Mouse (Mus musculus): ENCODE results near the gene Fggy. TPM values are rescaled to one million over a fixed set of nuclear protein-coding genes. Genes with fewer than 3 reads are reported as not detected.

Fggy gene
- polyA plus RNA-seq, 1 experiment: 19.0 TPM

DNA sequence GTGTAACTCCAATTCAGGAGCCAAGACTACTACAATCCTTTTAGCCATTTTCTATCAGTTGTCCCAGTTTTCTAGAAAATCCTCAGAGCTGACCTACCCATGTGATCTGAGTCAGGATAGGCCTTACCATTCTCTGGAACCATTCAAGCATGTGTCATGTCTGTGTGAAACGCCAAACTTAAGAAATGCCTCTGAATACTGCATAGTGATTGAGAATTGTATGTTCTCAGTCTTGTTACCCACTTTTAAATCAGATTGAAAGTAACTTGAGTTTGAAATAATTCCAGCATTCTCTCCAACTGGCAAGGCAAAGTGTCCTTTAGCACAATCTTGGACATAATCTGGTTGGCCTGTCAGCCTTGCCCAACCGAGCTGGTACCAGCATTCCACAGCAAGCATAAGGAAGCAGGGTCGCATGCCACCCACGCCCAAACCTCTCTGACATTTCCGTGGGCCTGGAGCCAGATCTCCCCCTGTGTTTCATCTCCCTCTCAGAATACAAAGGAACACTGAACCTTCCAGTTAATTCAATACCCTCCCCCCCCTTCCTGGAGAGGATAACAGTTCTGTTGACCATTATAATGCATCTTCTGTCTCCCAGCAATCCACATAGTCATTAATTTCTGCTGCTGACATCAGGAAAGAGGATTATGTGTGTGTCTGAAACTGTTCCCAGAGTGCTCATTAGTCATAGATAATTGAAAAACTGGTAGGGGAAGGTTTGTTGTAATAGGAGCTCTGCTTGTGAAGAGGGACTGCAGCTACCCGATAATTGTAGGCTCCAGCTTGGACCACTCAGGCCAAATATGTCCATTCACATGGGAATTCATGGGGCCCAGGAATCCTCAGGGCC, 176.3 kb downstream of the Fggy start:
- peaks cover 5% of the 10 kb centered on the region for H3K4me1 ChIP-seq (ENCODE audit: control insufficient read depth, insufficient read depth, low read length)
- no peak overlapping the region for H3K4me3 ChIP-seq (ENCODE audit: insufficient read depth, low read length)
- TF ChIP-seq POLR2A (IDR thresholded peaks at IDR 0.05; ENCODE audit: borderline replicate concordance, low read depth, low read length): no peak
- TF ChIP-seq CTCF (IDR thresholded peaks at IDR 0.05; ENCODE audit: low read depth, low read length): no peak
- H3K27ac ChIP-seq (ENCODE audit: insufficient read depth, low read depth, low read length): no peak overlapping the region

DNA sequence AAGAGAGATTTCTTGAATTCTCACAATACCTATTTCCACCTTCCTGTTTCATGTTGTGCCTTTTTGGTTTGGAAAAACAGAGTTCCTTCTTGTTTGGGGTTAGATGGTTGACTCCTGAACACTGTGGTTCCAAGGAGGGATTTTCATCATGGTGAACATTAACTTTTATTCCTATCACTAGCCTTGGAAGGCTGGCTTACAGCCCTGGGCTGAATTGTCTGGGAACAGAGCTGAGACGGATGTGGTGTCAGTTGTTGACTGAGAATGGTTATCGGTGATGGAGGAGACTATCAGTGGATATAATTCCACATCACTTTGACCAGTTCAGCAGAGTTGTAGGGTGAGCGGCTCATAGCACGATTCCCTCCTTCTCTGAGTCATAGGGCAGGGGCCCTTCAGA, 178.7 kb downstream of the Fggy start:
- no peak overlapping the region for H3K4me3 ChIP-seq (ENCODE audit: insufficient read depth, low read length)
- no peak overlapping the region for H3K27ac ChIP-seq (ENCODE audit: insufficient read depth, low read depth, low read length)
- peaks cover 5% of the 10 kb centered on the region for H3K4me1 ChIP-seq (ENCODE audit: control insufficient read depth, insufficient read depth, low read length)
- TF ChIP-seq CTCF (IDR thresholded peaks at IDR 0.05; ENCODE audit: low read depth, low read length) (no peak), POLR2A (IDR thresholded peaks at IDR 0.05; ENCODE audit: borderline replicate concordance, low read depth, low read length) (no peak)

DNA sequence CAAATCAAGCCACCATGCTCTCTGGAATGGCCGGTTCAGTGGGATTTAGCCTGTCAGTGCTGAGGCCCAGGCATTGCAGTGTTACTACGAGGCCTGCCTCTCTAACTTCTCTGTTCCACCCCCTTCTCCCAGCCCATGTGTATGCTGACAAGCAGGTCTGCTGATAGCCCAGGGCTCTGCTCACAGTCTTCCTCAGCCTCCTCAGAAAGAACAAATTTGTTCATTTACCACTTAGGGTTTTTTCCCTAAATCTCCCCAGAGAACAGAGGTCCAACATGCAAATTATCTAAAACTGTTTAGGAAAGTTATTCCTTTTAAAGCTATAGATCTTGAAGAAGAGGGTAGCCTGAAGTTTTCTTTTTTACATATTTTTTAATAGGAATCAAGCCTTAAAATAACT, 179.4 kb downstream of the Fggy start:
- H3K27ac ChIP-seq (ENCODE audit: insufficient read depth, low read depth, low read length): no peak overlapping the region
- no peak overlapping the region for H3K4me3 ChIP-seq (ENCODE audit: insufficient read depth, low read length)
- no peak for TF ChIP-seq CTCF (IDR thresholded peaks at IDR 0.05; ENCODE audit: low read depth, low read length)
- no peak for TF ChIP-seq POLR2A (IDR thresholded peaks at IDR 0.05; ENCODE audit: borderline replicate concordance, low read depth, low read length)
- peaks cover 5% of the 10 kb centered on the region for H3K4me1 ChIP-seq (ENCODE audit: control insufficient read depth, insufficient read depth, low read length)

DNA sequence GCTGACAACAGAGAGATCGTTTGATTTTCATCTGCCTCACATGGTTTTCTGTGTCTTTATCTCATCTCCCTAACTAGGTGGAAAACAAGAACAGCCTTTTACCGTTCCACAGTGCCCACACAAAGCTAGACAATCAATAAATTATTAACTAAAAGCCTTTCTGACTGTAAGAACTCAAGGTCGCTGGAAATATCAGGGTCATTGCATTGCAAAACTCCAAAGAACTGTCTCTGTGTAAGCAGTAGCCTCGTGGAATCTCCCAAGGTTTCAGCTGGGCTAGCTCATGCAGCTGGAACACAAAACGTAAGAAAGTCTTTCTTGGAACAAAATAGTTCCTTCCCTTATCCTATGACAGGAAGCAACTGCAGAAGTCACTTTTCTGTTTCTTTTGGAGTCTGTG, 180.9 kb downstream of the Fggy start:
- H3K27ac ChIP-seq (ENCODE audit: insufficient read depth, low read depth, low read length): no peak overlapping the region
- peaks cover 5% of the 10 kb centered on the region for H3K4me1 ChIP-seq (ENCODE audit: control insufficient read depth, insufficient read depth, low read length)

GRCm38 (mm10) chr4:95738725-95739124, 181.4 kb downstream of the Fggy start:
- no peak for TF ChIP-seq CTCF (IDR thresholded peaks at IDR 0.05; ENCODE audit: low read depth, low read length)
- TF ChIP-seq POLR2A (IDR thresholded peaks at IDR 0.05; ENCODE audit: borderline replicate concordance, low read depth, low read length): no peak
- no peak overlapping the region for H3K4me3 ChIP-seq (ENCODE audit: insufficient read depth, low read length)
- peaks cover 5% of the 10 kb centered on the region for H3K4me1 ChIP-seq (ENCODE audit: control insufficient read depth, insufficient read depth, low read length)
- H3K27ac ChIP-seq (ENCODE audit: insufficient read depth, low read depth, low read length): no peak overlapping the region

More for the DNA sequence above, 180.9 kb downstream of the Fggy start:
- no peak for TF ChIP-seq POLR2A (IDR thresholded peaks at IDR 0.05; ENCODE audit: borderline replicate concordance, low read depth, low read length)
- no peak for TF ChIP-seq CTCF (IDR thresholded peaks at IDR 0.05; ENCODE audit: low read depth, low read length)
- H3K4me3 ChIP-seq (ENCODE audit: insufficient read depth, low read length): no peak overlapping the region

- Histone ChIP-seq H3K4me1 (ENCODE audit: control insufficient read depth, insufficient read depth, low read length) (peaks cover 5% of the 10 kb centered on the region), H3K4me3 (ENCODE audit: insufficient read depth, low read length) (no peak overlapping the region), H3K27ac (ENCODE audit: insufficient read depth, low read depth, low read length) (no peak overlapping the region)
- TF ChIP-seq POLR2A (IDR thresholded peaks at IDR 0.05; ENCODE audit: borderline replicate concordance, low read depth, low read length): no peak
- no peak for TF ChIP-seq CTCF (IDR thresholded peaks at IDR 0.05; ENCODE audit: low read depth, low read length)
These were observed 183.9 kb downstream of the Fggy start for GRCm38 (mm10) chr4:95741115-95741734.

DNA sequence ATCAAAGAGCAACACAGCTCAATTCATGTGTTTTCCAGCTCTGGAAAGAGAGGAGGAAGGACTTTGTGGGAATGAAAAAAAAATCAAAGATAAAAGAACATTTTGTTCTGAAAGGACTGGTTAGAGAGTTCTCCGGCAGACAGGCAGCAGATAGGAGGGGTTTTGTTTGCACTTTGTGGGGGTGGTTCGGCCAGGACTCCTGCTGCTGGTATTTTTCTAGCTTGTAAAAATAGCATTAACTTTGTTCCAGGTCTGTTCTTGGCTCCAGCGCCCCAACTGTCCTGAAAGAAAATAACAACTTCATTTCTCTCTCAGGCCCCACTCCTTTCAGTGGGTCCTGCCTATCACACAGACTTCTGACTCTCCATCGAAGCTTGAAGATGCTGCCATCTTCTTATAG, 185.7 kb downstream of the Fggy start:
- Histone ChIP-seq H3K4me3 (ENCODE audit: insufficient read depth, low read length) (no peak overlapping the region), H3K27ac (ENCODE audit: insufficient read depth, low read depth, low read length) (no peak overlapping the region), H3K4me1 (ENCODE audit: control insufficient read depth, insufficient read depth, low read length) (peaks cover 5% of the 10 kb centered on the region)
- TF ChIP-seq CTCF (IDR thresholded peaks at IDR 0.05; ENCODE audit: low read depth, low read length): no peak
- TF ChIP-seq POLR2A (IDR thresholded peaks at IDR 0.05; ENCODE audit: borderline replicate concordance, low read depth, low read length): no peak

GRCm38 (mm10) chr4:95746954-95747353, 189.6 kb downstream of the Fggy start:
- no peak for TF ChIP-seq POLR2A (IDR thresholded peaks at IDR 0.05; ENCODE audit: borderline replicate concordance, low read depth, low read length)
- H3K4me3 ChIP-seq (ENCODE audit: insufficient read depth, low read length): no peak overlapping the region
- no peaks in the 10 kb centered on the region for H3K4me1 ChIP-seq (ENCODE audit: control insufficient read depth, insufficient read depth, low read length)
- no peak overlapping the region for H3K27ac ChIP-seq (ENCODE audit: insufficient read depth, low read depth, low read length)

DNA sequence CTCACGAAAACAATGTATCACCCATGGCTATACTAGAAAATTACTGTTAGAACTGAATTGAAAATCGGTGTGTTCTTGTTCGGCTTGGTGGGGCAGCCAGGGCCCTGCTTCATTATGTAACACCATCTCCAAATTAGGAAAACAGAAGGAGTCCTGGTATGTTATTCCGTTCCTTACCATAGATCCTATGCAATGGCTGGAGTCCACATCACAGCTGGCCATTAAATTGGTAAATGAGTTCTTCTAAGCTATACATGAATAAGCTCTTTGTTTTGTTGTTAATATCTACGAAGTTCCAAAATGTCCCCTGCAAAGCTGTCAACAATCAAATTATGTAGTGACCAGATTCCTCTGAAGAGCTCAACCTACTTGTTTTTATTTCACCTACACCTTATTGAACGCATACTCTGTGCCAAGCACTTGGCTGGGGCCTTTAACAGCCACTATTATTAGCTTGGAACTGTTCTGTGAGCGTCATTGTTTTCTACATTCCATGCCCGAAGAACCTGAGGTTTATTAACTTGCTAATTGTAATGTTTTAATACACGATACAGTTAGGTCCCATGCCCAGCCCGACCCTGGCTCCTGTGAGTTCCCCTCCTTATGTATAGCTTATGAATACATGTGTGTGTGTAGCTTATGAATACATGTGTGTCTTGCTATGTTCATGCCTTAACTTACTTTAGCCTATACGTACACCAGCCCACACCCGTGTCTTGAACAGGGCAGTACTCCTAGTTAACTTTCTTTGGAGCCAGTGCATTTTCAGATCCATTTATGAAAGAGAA, 190.3 kb downstream of the Fggy start:
- Histone ChIP-seq H3K4me3 (ENCODE audit: insufficient read depth, low read length) (no peak overlapping the region), H3K4me1 (ENCODE audit: control insufficient read depth, insufficient read depth, low read length) (no peaks in the 10 kb centered on the region), H3K27ac (ENCODE audit: insufficient read depth, low read depth, low read length) (no peak overlapping the region)
- TF ChIP-seq CTCF (IDR thresholded peaks at IDR 0.05; ENCODE audit: low read depth, low read length) (no peak), POLR2A (IDR thresholded peaks at IDR 0.05; ENCODE audit: borderline replicate concordance, low read depth, low read length) (no peak)
